Mouse (Mus musculus): Measurements from ENCODE around the gene Arid1b. TPM values are rescaled to one million over a fixed set of nuclear protein-coding genes. Genes with fewer than 3 reads are reported as not detected.

The Arid1b gene
- total and polyA plus RNA-seq, 3 experiments = 11.8 to 27.8 (median 26.8) TPM

DNA sequence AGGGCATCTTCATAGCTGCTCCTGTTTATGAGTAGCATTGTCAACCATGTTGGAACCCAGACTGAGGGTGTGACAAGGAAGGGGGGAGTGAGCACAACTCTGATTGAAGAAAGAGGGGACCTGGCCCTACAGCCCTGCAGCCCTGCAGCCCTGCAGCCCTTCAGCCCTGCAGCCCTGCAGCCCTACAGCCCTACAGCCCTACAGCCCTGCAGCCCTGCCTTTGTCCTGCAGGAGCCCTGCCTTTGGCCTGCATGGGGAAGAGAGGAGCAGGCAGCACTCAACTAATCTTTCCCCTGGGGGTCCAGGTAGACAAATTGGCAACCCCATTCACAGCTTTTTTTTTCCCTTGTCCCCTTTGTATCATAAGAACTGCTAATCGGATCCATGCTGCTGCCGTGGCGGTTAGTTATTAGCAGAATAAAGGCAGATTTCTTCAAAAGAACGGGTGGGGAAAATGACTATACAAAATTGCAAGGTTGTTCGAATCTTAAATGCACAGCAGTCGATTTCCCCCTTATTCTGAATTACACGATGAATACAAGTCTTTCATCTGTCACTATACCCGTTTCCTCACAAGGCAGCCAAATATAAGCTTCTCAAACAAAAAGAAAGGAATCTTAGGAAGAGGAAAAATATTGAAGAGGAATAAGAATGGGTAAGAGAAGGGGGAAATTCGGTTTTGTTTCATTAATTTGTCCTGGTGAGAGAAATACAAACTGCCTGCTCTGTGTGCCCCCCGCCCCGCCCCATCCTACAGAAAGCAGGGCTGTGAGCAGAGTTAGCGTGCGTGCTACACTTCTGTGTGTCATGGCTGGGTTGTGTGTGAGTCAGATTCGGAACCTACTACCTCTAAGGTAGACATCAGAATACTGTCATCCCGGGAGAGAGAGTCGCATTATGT lies 260.8 kb downstream of the Arid1b start:
- H3K27ac ChIP-seq = no peak overlapping the region
- peaks cover 2% of the 10 kb centered on the region; the same call in 1 of the 2 replicates for H3K79me2 ChIP-seq (replicated peaks; ENCODE audit: control insufficient read depth, insufficient read depth, low read length)
- 88% methylated on average over 16 of the region's 16 CpGs for WGBS
- H3K27me3 ChIP-seq (ENCODE audit: control insufficient read depth, insufficient read depth, low read length) = no peaks in the 10 kb centered on the region
- DNase-seq = no peak
- H3K4me3 ChIP-seq = no peak overlapping the region
- intact Hi-C loops (cut with DNase I) = loop anchor here (5.0 kb wide), 2 partner anchors 37 to 62 kb away; no protein-coding TSS in a partner anchor
- no peaks in the 10 kb centered on the region for H3K36me3 ChIP-seq (ENCODE audit: control insufficient read depth, insufficient read depth, low read length)
- no peak for TF ChIP-seq POLR2A (IDR thresholded peaks at IDR 0.05; ENCODE audit: insufficient read depth, low read depth, low read length)
- TF ChIP-seq CTCF (IDR thresholded peaks at IDR 0.05) = no peak
- no peak for TF ChIP-seq EP300 (IDR thresholded peaks at IDR 0.05; ENCODE audit: insufficient read depth, low read depth, low read length)
- H3K9ac ChIP-seq (ENCODE audit: low read depth, low read length) = no peak overlapping the region
- H3K4me1 ChIP-seq (ENCODE audit: control insufficient read depth, insufficient read depth, low read length) = peaks cover 5% of the 10 kb centered on the region

DNA sequence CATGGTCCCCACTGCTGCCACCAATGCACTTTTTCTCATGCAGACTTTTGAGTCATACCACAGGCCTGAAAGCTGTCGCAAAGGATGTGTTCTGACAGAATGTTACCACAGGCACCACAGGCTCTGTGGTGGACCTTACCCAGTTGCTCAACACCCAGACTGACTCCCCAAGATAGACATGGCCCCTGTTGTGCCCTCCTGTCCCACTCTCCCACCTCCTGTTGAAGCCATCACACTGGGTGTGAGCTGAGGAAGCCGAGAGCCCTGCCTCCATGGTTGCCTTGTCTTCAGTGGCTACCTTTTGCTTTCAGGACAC lies 261.4 kb downstream of the Arid1b start:
- Histone ChIP-seq H3K4me1 (ENCODE audit: control insufficient read depth, insufficient read depth, low read length) (peaks cover 4% of the 10 kb centered on the region), H3K27me3 (ENCODE audit: control insufficient read depth, insufficient read depth, low read length) (no peaks in the 10 kb centered on the region), H3K36me3 (ENCODE audit: control insufficient read depth, insufficient read depth, low read length) (no peaks in the 10 kb centered on the region), H3K27ac (no peak overlapping the region), H3K4me3 (no peak overlapping the region), H3K9ac (ENCODE audit: low read depth, low read length) (no peak overlapping the region), H3K79me2 (replicated peaks; ENCODE audit: control insufficient read depth, insufficient read depth, low read length) (peaks cover 2% of the 10 kb centered on the region; the same call in 1 of the 2 replicates)
- TF ChIP-seq EP300 (IDR thresholded peaks at IDR 0.05; ENCODE audit: insufficient read depth, low read depth, low read length) (no peak), CTCF (IDR thresholded peaks at IDR 0.05) (no peak), POLR2A (IDR thresholded peaks at IDR 0.05; ENCODE audit: insufficient read depth, low read depth, low read length) (no peak)
- intact Hi-C loops (cut with DNase I) = no loop called here
- no peak for DNase-seq
- WGBS = 92% methylated on average over 2 of the region's 2 CpGs

DNA sequence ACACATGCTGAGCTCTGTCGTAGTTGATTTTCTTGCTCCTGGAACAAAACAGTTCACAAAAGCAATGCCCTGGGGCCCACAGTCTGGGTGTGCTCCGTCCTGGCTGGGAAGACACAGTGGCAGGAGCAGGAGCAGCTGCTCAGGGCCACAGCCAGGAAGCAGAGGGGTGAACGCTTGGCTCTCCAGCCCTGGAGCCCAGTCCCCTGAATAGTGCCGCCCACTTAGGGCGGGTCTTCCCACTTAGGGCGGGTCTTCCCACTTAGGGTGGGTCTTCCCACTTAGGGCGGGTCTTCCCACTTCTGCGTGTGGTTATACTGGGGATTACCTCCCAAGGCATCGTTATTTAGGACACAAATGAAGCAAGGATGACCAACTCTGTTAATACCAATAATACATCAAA lies 264.8 kb downstream of the Arid1b start:
- Histone ChIP-seq H3K36me3 (ENCODE audit: control insufficient read depth, insufficient read depth, low read length) (no peaks in the 10 kb centered on the region), H3K4me1 (ENCODE audit: control insufficient read depth, insufficient read depth, low read length) (peaks cover 5% of the 10 kb centered on the region), H3K4me3 (no peak overlapping the region), H3K9ac (ENCODE audit: low read depth, low read length) (no peak overlapping the region), H3K27me3 (ENCODE audit: control insufficient read depth, insufficient read depth, low read length) (no peaks in the 10 kb centered on the region), H3K79me2 (replicated peaks; ENCODE audit: control insufficient read depth, insufficient read depth, low read length) (peaks cover 2% of the 10 kb centered on the region; the same call in 1 of the 2 replicates), H3K27ac (no peak overlapping the region)
- TF ChIP-seq POLR2A (IDR thresholded peaks at IDR 0.05; ENCODE audit: insufficient read depth, low read depth, low read length) = no peak
- TF ChIP-seq EP300 (IDR thresholded peaks at IDR 0.05; ENCODE audit: insufficient read depth, low read depth, low read length) = no peak
- no peak for TF ChIP-seq CTCF (IDR thresholded peaks at IDR 0.05)
- intact Hi-C loops (cut with DNase I) = no loop called here
- 80% methylated on average over 9 of the region's 9 CpGs for WGBS
- DNase-seq = no peak

DNA sequence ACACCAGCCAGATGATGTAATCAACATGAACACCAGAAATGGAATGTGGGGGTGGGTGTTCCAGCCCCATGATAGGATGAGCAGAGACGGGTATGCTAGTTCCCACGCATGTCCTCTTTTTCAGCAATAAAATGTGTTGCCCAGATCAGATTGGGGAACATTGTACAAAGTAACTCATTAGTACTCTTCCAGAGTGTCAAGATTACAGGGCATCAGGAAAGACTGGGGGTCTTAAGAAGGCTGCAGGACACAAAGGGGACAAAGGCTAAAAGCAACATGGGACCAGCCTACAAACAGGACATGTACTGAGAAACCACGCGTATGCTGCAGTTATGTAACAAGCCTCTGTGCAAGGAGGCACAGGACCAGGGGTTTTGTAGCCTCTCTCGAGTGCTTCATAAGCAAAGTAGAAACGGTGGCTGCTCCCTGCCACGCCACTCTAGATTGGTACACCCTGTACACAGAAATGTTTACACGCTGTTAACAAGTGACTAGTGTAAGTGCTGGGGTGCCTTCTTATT lies 267.1 kb downstream of the Arid1b start:
- intact Hi-C loops (cut with DNase I) = no loop called here
- Histone ChIP-seq H3K27ac (no peak overlapping the region), H3K27me3 (ENCODE audit: control insufficient read depth, insufficient read depth, low read length) (no peaks in the 10 kb centered on the region), H3K4me1 (ENCODE audit: control insufficient read depth, insufficient read depth, low read length) (peaks cover 5% of the 10 kb centered on the region), H3K79me2 (replicated peaks; ENCODE audit: control insufficient read depth, insufficient read depth, low read length) (no peaks in the 10 kb centered on the region), H3K9ac (ENCODE audit: low read depth, low read length) (no peak overlapping the region), H3K36me3 (ENCODE audit: control insufficient read depth, insufficient read depth, low read length) (no peaks in the 10 kb centered on the region), H3K4me3 (no peak overlapping the region)
- DNase-seq = no peak
- WGBS = 87% methylated on average over 8 of the region's 8 CpGs
- no peak for TF ChIP-seq CTCF (IDR thresholded peaks at IDR 0.05)
- TF ChIP-seq POLR2A (IDR thresholded peaks at IDR 0.05; ENCODE audit: insufficient read depth, low read depth, low read length) = no peak
- TF ChIP-seq EP300 (IDR thresholded peaks at IDR 0.05; ENCODE audit: insufficient read depth, low read depth, low read length) = no peak

DNA sequence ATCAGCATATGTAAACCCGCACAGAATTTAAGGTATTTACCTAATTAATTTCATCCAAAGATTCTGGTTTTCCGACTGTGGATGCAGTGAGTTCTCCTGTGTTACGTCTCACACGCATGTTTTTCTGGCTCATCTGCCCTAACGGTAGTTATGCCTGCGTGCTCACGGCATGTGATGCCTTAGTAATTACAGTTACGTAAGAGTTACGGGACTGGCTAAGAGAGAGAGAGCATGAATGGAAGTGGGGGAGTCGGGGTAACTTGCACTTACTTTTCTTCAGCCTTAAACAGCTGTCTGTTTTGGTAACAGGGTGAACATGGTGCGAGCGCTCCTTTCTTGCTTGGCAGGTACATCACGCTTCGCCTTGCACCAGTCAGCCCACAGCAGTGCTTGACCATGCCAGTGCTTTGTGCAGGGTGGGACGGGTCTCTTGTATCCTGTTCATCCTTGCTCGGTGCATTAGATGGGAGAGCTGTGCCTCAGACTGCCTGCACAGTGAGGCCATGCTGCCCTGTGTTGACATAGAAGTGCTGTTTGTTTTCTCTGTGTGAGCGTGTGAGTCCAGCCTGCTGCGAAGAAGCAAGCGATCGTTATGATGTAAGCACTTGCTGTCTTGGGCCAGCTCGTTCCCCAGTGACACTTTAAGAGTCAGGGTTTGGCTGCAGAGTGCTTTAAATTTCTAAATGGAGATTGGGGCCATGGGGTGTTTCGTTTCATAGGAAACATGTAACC lies 267.9 kb downstream of the Arid1b start:
- H3K4me1 ChIP-seq (ENCODE audit: control insufficient read depth, insufficient read depth, low read length) = peaks cover 5% of the 10 kb centered on the region
- DNase-seq = peak; percentile 34 to 45
- H3K27ac ChIP-seq = no peak overlapping the region
- no peaks in the 10 kb centered on the region for H3K79me2 ChIP-seq (replicated peaks; ENCODE audit: control insufficient read depth, insufficient read depth, low read length)
- no peak for TF ChIP-seq CTCF (IDR thresholded peaks at IDR 0.05)
- intact Hi-C loops (cut with DNase I) = no loop called here
- H3K4me3 ChIP-seq = no peak overlapping the region
- H3K9ac ChIP-seq (ENCODE audit: low read depth, low read length) = no peak overlapping the region
- WGBS = 78% methylated on average over 22 of the region's 22 CpGs
- no peaks in the 10 kb centered on the region for H3K36me3 ChIP-seq (ENCODE audit: control insufficient read depth, insufficient read depth, low read length)
- H3K27me3 ChIP-seq (ENCODE audit: control insufficient read depth, insufficient read depth, low read length) = no peaks in the 10 kb centered on the region

DNA sequence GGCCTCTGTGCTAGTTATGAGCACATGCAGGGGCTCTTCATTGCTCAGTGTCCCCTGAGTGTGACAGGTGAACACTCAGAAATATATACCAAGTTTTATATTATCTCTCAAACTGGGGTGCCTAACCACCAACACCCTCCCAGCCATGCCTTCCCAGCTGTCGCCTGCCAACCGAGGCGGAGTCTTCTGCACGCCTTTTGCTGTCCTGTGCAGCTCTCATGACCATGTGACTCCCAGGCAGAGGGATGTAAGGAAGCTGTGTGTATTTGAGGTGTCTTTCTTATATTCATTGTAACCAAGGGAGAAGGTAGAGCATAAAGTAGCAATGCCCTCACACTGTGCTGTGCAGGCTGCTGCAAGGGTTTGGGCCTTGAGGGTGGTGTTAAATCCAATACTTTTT lies 268.7 kb downstream of the Arid1b start:
- Histone ChIP-seq H3K9ac (ENCODE audit: low read depth, low read length) (no peak overlapping the region), H3K27me3 (ENCODE audit: control insufficient read depth, insufficient read depth, low read length) (no peaks in the 10 kb centered on the region), H3K4me3 (no peak overlapping the region), H3K27ac (no peak overlapping the region), H3K36me3 (ENCODE audit: control insufficient read depth, insufficient read depth, low read length) (no peaks in the 10 kb centered on the region), H3K79me2 (replicated peaks; ENCODE audit: control insufficient read depth, insufficient read depth, low read length) (no peaks in the 10 kb centered on the region), H3K4me1 (ENCODE audit: control insufficient read depth, insufficient read depth, low read length) (peaks cover 5% of the 10 kb centered on the region)
- 79% methylated on average over 4 of the region's 4 CpGs for WGBS
- no peak for DNase-seq
- TF ChIP-seq CTCF (IDR thresholded peaks at IDR 0.05) = no peak
- TF ChIP-seq EP300 (IDR thresholded peaks at IDR 0.05; ENCODE audit: insufficient read depth, low read depth, low read length) = no peak
- TF ChIP-seq POLR2A (IDR thresholded peaks at IDR 0.05; ENCODE audit: insufficient read depth, low read depth, low read length) = no peak
- intact Hi-C loops (cut with DNase I) = no loop called here

All from heart, adult 2 months (tissue).